Mouse (Mus musculus) liver, adult 2 months (tissue): ENCODE measurements at regions not wholly inside any gene's neighbourhood (a gene's known extent, or its start where the extent isn't known, plus 50 kb on each side); places are given as distances from the start of the nearest gene placed in this dataset.

ENCODE experiments used
- DNase-seq: peaks from one replicate; pipeline ENCODE4 v3.0.0-alpha.2; 2011; ENCODE audit warnings: low read depth, low spot score; ENCODE audit errors: extremely low read depth
- H3K27ac ChIP-seq: fragments of 200-500 bp; replicated peaks from 2 replicates; pipeline ENCODE4 v1.5.1; 2012; ENCODE audit warnings: low read depth, mild to moderate bottlenecking, control low read depth, inconsistent platforms, low read length; ENCODE audit not compliant: insufficient read depth
- H3K27me3 ChIP-seq: fragments of 200-500 bp; 2 replicates; pipeline ENCODE4 v1.6.1; 2012; ENCODE audit warnings: mild to moderate bottlenecking, moderate library complexity, low read length, inconsistent platforms; ENCODE audit not compliant: control insufficient read depth, insufficient read depth
- H3K36me3 ChIP-seq: fragments of 200-500 bp; 2 replicates; pipeline ENCODE4 v1.6.1; 2012; ENCODE audit warnings: low read length, inconsistent platforms; ENCODE audit not compliant: control insufficient read depth, insufficient read depth
- H3K4me1 ChIP-seq: fragments of 200-500 bp; 2 replicates; pipeline ENCODE4 v1.6.1; 2011; ENCODE audit warnings: low read length; ENCODE audit not compliant: control insufficient read depth, insufficient read depth
- H3K4me3 ChIP-seq: fragments of 200-500 bp; 2 replicates; pipeline ENCODE4 v1.5.1; 2011; ENCODE audit warnings: low read depth, mild to moderate bottlenecking, control low read depth, low read length, moderate library complexity; ENCODE audit not compliant: insufficient read depth
- H3K79me2 ChIP-seq: fragments of 200-500 bp; 2 replicates; pipeline ENCODE4 v1.6.1; 2012; ENCODE audit warnings: inconsistent platforms, mild to moderate bottlenecking, low read length, moderate library complexity; ENCODE audit not compliant: control insufficient read depth, insufficient read depth
- H3K9ac ChIP-seq: fragments of 200-500 bp; 2 replicates; pipeline ENCODE4 v1.6.1; 2012; ENCODE audit warnings: low read depth, mild to moderate bottlenecking, control low read depth, inconsistent platforms, low read length
- CTCF ChIP-seq: fragments of 200-500 bp; IDR thresholded peaks from 2 replicates; pipeline ENCODE4 v1.5.1; 2011; ENCODE audit warnings: low read depth, low read length, control low read depth
- POLR2A ChIP-seq: fragments of 200-500 bp; IDR thresholded peaks from 2 replicates; pipeline ENCODE4 v1.6.1; 2011; ENCODE audit warnings: low read length, control low read depth; ENCODE audit not compliant: insufficient read depth; ENCODE audit errors: extremely low read depth
- WGBS: fragments of 180-500 bp; shearing (Covaris S2); methylation state at CpG from one replicate; pipeline ENCODE4 v1.1.7; 2018; 5-methylcytosine and 5-hydroxymethylcytosine counted together

DNA sequence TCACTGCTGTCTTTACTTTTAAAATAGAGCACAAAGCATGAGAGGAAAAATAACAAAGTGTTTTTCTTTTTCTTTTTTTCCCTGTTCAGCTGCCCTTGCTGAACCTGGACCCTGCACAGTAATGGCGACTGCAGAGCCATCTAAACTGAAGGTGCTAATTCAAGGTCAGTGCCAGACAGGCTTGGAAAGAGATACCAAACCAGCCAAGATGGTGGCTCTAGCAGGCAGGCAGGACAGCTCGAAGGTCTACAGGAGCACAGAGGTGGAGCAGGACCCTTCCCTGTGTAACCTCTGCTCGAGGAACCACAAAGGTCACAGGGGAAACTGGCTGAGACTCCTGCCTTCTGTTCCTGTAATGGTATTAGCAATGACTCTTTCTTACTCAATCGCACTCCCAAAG is 326.7 kb downstream of the Gm45692 start:
- no peak overlapping the region for H3K27ac ChIP-seq
- H3K9ac ChIP-seq = no peak overlapping the region
- no peaks in the 10 kb centered on the region for H3K4me1 ChIP-seq
- no peaks in the 10 kb centered on the region for H3K36me3 ChIP-seq
- TF ChIP-seq POLR2A (no peak), CTCF (no peak)
- H3K79me2 ChIP-seq = no peaks in the 10 kb centered on the region
- H3K27me3 ChIP-seq = no peaks in the 10 kb centered on the region
- 78% methylated on average over 4 of the region's 4 CpGs for WGBS
- no peak for DNase-seq
- H3K4me3 ChIP-seq = no peak overlapping the region

DNA sequence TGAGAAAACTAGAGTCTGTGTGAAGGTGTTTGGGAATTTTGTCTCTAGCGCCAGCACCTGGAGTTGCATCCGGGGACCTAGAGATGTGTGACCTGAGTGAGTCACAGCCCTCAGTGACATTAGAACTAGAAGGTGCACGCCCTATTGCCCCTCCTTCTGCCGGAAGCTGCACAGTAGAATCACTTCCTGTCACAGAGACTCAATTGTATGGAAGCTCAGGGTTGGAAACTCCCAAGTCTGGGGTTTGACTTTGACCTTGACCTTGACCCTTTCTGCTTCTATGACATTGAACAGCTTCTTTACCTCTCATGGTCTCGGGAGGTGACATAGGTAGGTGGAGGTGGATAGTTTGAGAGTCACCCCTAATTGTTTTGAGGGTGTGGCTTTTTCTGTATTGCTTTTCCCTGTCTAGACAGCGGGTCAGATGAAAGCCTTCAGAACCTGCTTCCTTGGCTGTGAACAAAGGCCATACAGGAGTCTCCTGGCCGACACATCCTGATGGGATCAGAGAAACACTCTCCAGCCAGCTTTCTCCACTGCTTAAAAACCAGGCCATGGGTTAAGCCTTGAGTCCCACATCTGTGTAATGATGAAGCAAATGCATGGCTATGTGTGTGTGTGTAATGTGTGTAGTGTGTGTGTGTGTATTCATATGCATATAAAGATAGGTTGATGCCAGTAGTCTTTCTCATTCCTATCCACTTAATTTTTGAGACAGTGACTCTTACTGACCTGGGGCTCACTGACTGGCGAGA is 328.7 kb downstream of the Gm45692 start:
- Histone ChIP-seq H3K9ac (no peak overlapping the region), H3K4me1 (no peaks in the 10 kb centered on the region), H3K79me2 (no peaks in the 10 kb centered on the region), H3K4me3 (no peak overlapping the region), H3K27ac (no peak overlapping the region), H3K36me3 (no peaks in the 10 kb centered on the region), H3K27me3 (no peaks in the 10 kb centered on the region)
- no peak for TF ChIP-seq POLR2A
- no peak for TF ChIP-seq CTCF
- no peak for DNase-seq
- WGBS = 83% methylated on average over 8 of the region's 8 CpGs

DNA sequence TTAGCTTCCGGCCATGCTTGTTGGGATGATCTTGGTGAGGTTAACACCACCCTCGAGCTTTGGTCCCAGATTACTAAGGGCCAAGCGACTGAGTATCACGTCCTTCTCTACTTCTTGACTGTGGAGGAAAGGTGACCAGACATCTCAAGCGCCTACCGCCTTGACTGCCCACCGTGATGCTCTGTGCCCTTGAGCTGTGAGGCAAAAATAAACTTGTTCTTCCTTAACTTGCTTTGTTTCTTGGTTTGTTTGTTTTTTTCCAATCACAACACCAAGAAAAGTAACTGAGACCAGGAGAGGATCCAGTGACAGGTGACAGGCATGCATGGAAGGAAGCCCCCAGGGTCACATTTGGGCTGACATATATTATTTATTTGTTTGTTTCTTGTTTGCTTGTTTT is 330.0 kb downstream of the Gm45692 start:
- Histone ChIP-seq H3K27me3 (no peaks in the 10 kb centered on the region), H3K79me2 (no peaks in the 10 kb centered on the region), H3K4me1 (no peaks in the 10 kb centered on the region), H3K36me3 (no peaks in the 10 kb centered on the region), H3K9ac (no peak overlapping the region), H3K27ac (no peak overlapping the region), H3K4me3 (no peak overlapping the region)
- no peak for TF ChIP-seq CTCF
- no peak for TF ChIP-seq POLR2A
- WGBS = 92% methylated on average over 7 of the region's 7 CpGs
- DNase-seq = no peak

DNA sequence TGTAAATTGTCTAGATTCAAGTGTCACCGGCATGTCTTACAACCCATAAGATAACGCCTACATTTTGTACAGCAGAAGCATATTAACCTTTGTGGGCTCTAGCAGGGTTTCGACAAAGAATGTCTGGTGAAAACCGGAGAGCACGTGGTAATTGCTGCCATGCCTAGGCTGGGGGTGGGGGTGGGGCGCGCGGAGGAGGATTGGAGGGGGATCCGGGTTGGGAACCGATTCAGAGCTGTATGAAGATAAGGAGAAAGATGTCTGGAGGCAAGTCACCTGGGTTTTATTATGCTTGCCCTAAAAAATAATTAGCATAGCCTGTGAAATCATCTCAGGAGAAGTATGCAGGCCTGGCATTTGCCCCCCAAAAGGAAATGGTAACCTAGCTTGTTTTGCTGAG is 331.2 kb downstream of the Gm45692 start:
- Histone ChIP-seq H3K27ac (no peak overlapping the region), H3K79me2 (no peaks in the 10 kb centered on the region), H3K4me3 (no peak overlapping the region), H3K4me1 (no peaks in the 10 kb centered on the region), H3K9ac (no peak overlapping the region), H3K27me3 (no peaks in the 10 kb centered on the region), H3K36me3 (no peaks in the 10 kb centered on the region)
- TF ChIP-seq POLR2A = no peak
- TF ChIP-seq CTCF = no peak
- 72% methylated on average over 10 of the region's 10 CpGs for WGBS
- no peak for DNase-seq

DNA sequence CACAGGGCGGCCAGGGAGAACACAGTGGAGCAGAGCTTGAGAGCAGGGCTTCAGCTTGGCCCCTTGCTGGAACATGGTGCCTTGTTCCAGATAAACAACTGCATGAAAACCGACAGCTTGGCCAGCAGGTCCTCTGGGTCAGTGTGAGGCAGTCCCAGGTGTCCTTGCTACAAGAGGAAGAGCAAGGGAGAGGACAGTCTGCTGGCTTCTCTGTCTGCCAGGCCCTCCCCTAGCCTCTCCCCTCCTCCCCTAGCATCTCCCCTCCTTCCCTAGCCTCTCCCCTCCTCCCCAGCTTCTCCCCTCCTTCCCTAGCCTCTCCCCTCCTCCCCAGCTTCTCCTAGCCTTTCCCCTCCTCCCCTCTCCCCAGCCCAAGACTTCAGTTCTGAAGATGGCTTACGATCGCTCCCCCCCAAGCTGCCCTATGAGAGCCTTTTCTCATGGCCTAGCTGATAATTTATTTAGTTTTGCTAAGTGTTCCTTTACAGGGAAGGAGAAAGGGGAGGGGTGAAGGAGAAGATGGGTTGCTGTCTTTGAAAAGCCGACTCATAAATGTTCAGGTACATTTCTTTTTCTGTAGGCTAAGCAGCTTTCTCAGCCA is 333.7 kb downstream of the Gm45692 start:
- H3K27ac ChIP-seq = no peak overlapping the region
- 73% methylated on average over 5 of the region's 5 CpGs for WGBS
- no peak overlapping the region for H3K4me3 ChIP-seq
- H3K4me1 ChIP-seq = no peaks in the 10 kb centered on the region
- TF ChIP-seq CTCF = no peak
- TF ChIP-seq POLR2A = no peak
- H3K79me2 ChIP-seq = no peaks in the 10 kb centered on the region
- DNase-seq = no peak
- no peaks in the 10 kb centered on the region for H3K36me3 ChIP-seq
- H3K27me3 ChIP-seq = no peaks in the 10 kb centered on the region
- H3K9ac ChIP-seq = no peak overlapping the region

DNA sequence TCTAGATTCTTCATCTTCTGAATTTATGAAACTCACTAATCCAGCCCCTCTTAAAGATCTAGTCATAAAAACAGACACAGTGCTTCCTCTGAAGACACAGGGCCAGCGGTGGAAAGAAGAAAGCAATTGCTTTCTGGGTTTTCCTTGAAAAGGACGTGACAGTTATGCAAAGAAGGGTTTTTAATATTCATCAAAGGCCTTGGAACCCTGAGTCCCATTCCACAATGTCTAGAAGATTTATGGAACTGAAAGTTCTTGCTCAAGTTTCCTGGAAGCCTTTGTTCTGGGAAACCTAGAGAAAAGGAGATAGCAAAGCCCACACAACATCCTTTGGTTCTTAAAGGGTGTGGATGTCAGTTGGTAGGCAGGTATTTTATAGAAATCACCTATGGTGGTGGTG is 346.0 kb downstream of the Gm45692 start:
- Histone ChIP-seq H3K9ac (no peak overlapping the region), H3K79me2 (no peaks in the 10 kb centered on the region), H3K4me3 (no peak overlapping the region), H3K27me3 (no peaks in the 10 kb centered on the region; the same call in 1 of the 2 replicates), H3K36me3 (no peaks in the 10 kb centered on the region), H3K27ac (no peak overlapping the region), H3K4me1 (no peaks in the 10 kb centered on the region)
- TF ChIP-seq POLR2A = no peak
- TF ChIP-seq CTCF = no peak
- no peak for DNase-seq
- WGBS = 78% methylated on average over 2 of the region's 2 CpGs
